Mouse (Mus musculus) testis, adult 2 months (tissue): ENCODE results near the gene Sos1.

Source experiments
- CTCF ChIP-seq: fragments of 200-500 bp; IDR thresholded peaks from 2 replicates; pipeline ENCODE4 v1.5.1; 2012; ENCODE audit warnings: low read depth, mild to moderate bottlenecking, inconsistent platforms, low read length, moderate library complexity; ENCODE audit not compliant: control insufficient read depth, insufficient read depth, insufficient replicate concordance
- POLR2A ChIP-seq: fragments of 200-500 bp; IDR thresholded peaks from 2 replicates; pipeline ENCODE4 v1.6.1; 2012; ENCODE audit warnings: low read depth, mild to moderate bottlenecking, inconsistent platforms, low read length, moderate library complexity; ENCODE audit not compliant: control insufficient read depth

GRCm38 (mm10) chr17:80360245-80360644 is 120.0 kb downstream of the Sos1 start:
- TF ChIP-seq POLR2A (no peak), CTCF (no peak)
